Mouse (Mus musculus) splenic B cell, adult 2 months (primary cell): ENCODE measurements at regions not wholly inside any gene's neighbourhood (a gene's known extent, or its start where the extent isn't known, plus 50 kb on each side); places are given as distances from the start of the nearest gene placed in this dataset.

Experiments
- DNase-seq: peaks from one replicate; pipeline ENCODE4 v3.0.0-alpha.2; 2011; ENCODE audit warnings: low read depth, low spot score
- H3K27me3 ChIP-seq: 2 replicates; pipeline ENCODE4 v1.6.1; 2012; ENCODE audit warnings: mild to moderate bottlenecking, low read length, moderate library complexity, mixed read lengths; ENCODE audit not compliant: control insufficient read depth, poor library complexity, insufficient read depth, severe bottlenecking
- H3K36me3 ChIP-seq: 2 replicates; pipeline ENCODE4 v1.6.1; 2012; ENCODE audit warnings: mild to moderate bottlenecking, low read length, moderate library complexity, mixed read lengths; ENCODE audit not compliant: control insufficient read depth, poor library complexity, insufficient read depth, severe bottlenecking

GRCm38 (mm10) chr11:117060706-117061337 is 54.1 kb upstream of the Sec14l1 start:
- no peak for DNase-seq
- no peaks in the 10 kb centered on the region for H3K36me3 ChIP-seq
- H3K27me3 ChIP-seq: no peaks in the 10 kb centered on the region

DNA sequence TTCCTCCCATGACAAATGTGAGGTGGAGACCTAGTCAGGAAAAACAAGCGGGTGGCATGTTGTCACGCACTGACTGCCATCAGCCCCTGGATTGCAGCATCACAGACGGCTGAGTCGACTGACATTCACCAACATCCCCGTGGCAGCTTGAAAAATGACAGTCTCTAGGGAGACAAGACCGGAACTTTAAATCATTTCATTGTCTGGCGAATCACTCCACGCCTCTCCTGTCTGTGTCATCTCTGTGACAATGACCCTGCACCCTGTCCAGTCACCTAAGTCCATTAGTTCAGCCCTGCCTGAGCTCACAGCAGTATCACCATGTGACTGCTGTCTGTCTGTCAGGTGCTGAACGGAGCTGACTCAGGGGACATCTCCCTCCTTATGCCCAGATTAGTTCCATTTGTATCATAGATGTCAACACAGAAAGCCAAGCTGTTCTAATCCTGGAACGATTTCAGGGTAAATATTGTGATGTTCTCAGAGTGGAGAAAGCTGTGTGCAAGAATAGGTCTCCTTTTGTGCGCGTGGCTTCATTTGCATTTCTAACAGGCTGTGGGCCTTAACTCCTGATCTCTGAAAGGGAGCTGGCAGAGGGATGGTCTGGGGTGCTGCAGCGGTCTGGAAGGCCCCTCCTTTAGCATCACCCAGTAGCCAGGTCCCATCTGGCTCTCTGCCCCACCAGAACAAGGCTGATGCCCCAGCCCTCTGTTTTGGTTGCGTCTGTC is 52.0 kb upstream of the Sec14l1 start:
- H3K27me3 ChIP-seq: no peaks in the 10 kb centered on the region
- no peaks in the 10 kb centered on the region for H3K36me3 ChIP-seq
- no peak for DNase-seq
